Mouse (Mus musculus): ENCODE data around the gene Eef1g. TPM values are rescaled to one million over a fixed set of nuclear protein-coding genes. Genes with fewer than 3 reads are reported as not detected.
"Not testable (repeated sequence)": the region's sequence is repeated elsewhere in the genome, so short reads cannot be mapped to it uniquely, and the experiment has no call there.

The Eef1g gene
- polyA plus RNA-seq, 1 experiment from 2014 or later = 516 TPM

DNA sequence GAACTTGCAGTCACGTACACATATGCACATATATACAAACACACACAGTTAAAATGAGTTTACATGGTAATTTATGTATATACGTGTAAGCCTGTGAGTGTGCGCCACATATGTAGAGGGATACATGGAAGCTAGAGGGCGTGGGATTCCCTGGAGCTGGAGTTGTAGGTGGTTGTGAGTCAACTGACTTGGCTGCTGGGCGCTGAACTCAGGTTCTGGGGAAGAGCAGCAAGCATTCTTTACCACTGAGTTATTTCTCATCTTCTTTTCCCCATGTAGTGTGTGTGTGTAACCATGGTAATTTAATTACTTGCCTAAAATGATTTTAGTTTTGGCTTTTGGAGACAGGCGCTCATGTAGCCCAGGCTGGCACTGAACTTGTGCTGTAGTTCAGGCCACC is 29.8 kb downstream of the Eef1g start:
- ATAC-seq (ENCODE audit: insufficient read depth) (no peak), DNase-seq (no peak)
- WGBS = 91% methylated on average over 6 of the region's 6 CpGs
- H3K27me3 ChIP-seq (ENCODE audit: insufficient read depth, low read length) = no peaks in the 10 kb centered on the region
- H3K9me3 ChIP-seq (ENCODE audit: low read depth, low read length) = no peaks in the 10 kb centered on the region
- H3K4me1 ChIP-seq (ENCODE audit: insufficient read depth) = peaks cover 28% of the 10 kb centered on the region
- no peak for TF ChIP-seq CTCF (IDR thresholded peaks at IDR 0.05; ENCODE audit: low read depth)
- no peak overlapping the region for H3K4me2 ChIP-seq
- no peak overlapping the region for H3K4me3 ChIP-seq (ENCODE audit: low read depth, low read length)
- no peak overlapping the region for H3K9ac ChIP-seq
- peaks cover 15% of the 10 kb centered on the region for H3K36me3 ChIP-seq (ENCODE audit: insufficient read depth)
- H3K27ac ChIP-seq (ENCODE audit: low read depth) = no peak overlapping the region

DNA sequence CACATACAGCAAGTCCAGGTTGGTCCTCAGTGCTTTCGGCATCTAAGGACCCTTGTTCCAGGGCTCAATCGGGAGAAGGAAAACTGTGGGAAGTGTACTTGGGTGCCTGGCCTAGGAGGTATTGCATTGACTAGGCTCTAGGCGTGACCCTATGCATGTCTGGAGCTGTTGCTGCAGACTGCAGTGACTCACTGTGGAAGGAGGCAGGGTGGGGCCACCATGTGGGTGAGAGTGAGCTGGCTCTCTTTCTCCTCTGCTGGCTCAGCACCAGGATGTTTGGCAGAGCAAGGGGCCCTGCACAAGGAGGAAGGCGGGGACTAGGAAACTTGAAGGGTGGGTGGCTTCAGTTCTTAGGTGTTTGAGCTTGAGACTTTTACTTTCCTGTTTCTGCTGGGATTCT is 30.7 kb downstream of the Eef1g start:
- Histone ChIP-seq H3K4me2 (peak overlapping the region; percentile 25; the same call in 1 of the 2 replicates), H3K4me3 (ENCODE audit: low read depth, low read length) (no peak overlapping the region), H3K9ac (no peak overlapping the region), H3K27ac (ENCODE audit: low read depth) (peak overlapping the region; percentile 82), H3K36me3 (ENCODE audit: insufficient read depth) (peaks cover 25% of the 10 kb centered on the region), H3K9me3 (ENCODE audit: low read depth, low read length) (no peaks in the 10 kb centered on the region), H3K27me3 (ENCODE audit: insufficient read depth, low read length) (no peaks in the 10 kb centered on the region), H3K4me1 (ENCODE audit: insufficient read depth) (peaks cover 18% of the 10 kb centered on the region)
- TF ChIP-seq CTCF (IDR thresholded peaks at IDR 0.05; ENCODE audit: low read depth) = peak; percentile 33; the same call in 1 of the 2 replicates
- WGBS = 39% methylated on average over 4 of the region's 4 CpGs
- ATAC-seq (ENCODE audit: insufficient read depth) = peak; percentile 94
- peak; percentile 91 for DNase-seq

DNA sequence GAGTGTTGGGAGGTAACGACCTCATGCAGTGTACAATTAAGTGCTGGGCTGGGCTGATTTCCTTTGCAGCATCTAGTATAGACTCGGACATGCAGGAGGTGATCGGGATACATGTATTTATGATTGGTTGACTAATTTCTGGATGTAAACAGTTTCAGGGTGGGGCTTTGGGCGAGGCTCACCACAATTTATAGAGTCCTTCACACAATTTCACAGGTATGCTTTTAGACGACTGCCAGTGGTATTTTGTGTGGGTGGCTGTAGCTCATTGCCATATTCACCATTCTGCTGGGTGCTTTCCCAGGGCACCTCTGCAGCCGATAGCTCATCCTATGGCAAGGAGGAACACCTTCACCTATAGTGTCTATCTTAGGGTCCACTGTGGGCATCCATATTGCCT is 31.7 kb downstream of the Eef1g start:
- H3K36me3 ChIP-seq (ENCODE audit: insufficient read depth) = peaks cover 35% of the 10 kb centered on the region
- no peaks in the 10 kb centered on the region for H3K27me3 ChIP-seq (ENCODE audit: insufficient read depth, low read length)
- no peak for TF ChIP-seq CTCF (IDR thresholded peaks at IDR 0.05; ENCODE audit: low read depth)
- H3K4me2 ChIP-seq = no peak overlapping the region
- DNase-seq (no peak), ATAC-seq (ENCODE audit: insufficient read depth) (no peak)
- no peak overlapping the region for H3K9ac ChIP-seq
- peaks cover 13% of the 10 kb centered on the region for H3K4me1 ChIP-seq (ENCODE audit: insufficient read depth)
- no peak overlapping the region for H3K4me3 ChIP-seq (ENCODE audit: low read depth, low read length)
- no peaks in the 10 kb centered on the region for H3K9me3 ChIP-seq (ENCODE audit: low read depth, low read length)
- 82% methylated on average over 6 of the region's 6 CpGs for WGBS
- H3K27ac ChIP-seq (ENCODE audit: low read depth) = peak overlapping the region; percentile 82; the same call in 1 of the 2 replicates

DNA sequence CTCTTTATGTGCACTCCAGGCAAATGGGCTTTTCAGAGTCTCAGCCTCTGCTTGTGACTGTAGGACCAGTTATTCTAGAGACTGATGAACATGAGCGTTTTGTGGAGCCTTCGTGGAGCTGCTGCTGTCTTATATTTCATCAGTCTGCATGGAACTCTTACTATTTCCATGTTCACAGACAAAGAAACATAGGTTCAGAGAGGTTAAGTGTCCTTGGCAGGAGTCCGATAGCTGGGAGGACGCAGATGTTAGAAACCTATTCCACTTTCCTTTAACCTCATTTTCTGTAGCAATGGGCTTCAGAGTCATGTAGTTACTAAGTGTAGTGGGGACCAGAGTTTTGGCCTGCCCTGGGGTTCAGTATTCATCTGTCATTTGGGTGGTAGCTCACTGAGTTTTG is 32.4 kb downstream of the Eef1g start:
- peaks cover 13% of the 10 kb centered on the region for H3K4me1 ChIP-seq (ENCODE audit: insufficient read depth)
- H3K27ac ChIP-seq (ENCODE audit: low read depth) = no peak overlapping the region
- H3K4me2 ChIP-seq = no peak overlapping the region
- no peak overlapping the region for H3K9ac ChIP-seq
- no peak overlapping the region for H3K4me3 ChIP-seq (ENCODE audit: low read depth, low read length)
- peaks cover 42% of the 10 kb centered on the region for H3K36me3 ChIP-seq (ENCODE audit: insufficient read depth)
- no peaks in the 10 kb centered on the region for H3K27me3 ChIP-seq (ENCODE audit: insufficient read depth, low read length)
- WGBS = 89% methylated on average over 4 of the region's 4 CpGs
- DNase-seq (no peak), ATAC-seq (ENCODE audit: insufficient read depth) (no peak)
- H3K9me3 ChIP-seq (ENCODE audit: low read depth, low read length) = no peaks in the 10 kb centered on the region
- TF ChIP-seq CTCF (IDR thresholded peaks at IDR 0.05; ENCODE audit: low read depth) = no peak

DNA sequence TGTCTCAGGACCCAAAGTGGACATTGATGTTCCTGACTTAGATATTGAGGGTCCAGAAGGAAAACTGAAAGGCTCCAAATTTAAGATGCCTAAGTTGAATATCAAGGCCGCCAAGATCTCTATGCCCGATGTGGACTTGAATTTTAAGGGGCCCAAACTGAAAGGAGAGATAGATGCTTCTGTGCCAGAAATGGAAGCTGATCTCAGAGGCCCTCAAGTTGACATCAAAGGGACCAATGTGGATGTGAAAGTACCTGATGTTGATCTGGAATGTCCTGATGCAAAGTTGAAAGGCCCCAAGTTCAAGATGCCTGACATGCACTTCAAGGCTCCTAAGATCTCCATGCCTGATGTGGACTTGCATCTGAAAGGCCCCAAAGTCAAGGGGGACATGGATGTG is 40.1 kb downstream of the Eef1g start:
- H3K36me3 ChIP-seq (ENCODE audit: insufficient read depth) = peaks cover 62% of the 10 kb centered on the region
- WGBS = 93% methylated on average over 2 of the region's 2 CpGs

DNA sequence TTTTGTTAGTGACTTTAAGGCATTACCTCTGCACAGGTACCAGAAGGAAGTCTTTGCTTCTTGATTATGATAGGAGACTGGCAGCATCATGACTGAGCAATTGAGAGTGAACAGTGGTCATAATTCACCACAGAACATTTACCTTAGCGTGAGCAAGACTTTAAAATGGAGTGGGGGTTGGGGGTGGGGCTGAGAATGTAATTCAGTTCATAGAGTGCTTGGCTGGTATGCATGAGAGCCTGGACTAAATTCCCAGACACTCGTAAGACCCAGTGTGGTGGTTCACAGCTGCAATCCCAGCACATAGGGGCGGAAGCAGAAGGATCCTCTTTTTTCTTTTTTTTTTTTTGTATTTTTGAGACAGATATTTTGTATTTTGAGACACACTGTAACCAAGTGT is 52.5 kb downstream of the Eef1g start:
- Histone ChIP-seq H3K9ac (no peak overlapping the region), H3K36me3 (ENCODE audit: insufficient read depth) (peaks cover 31% of the 10 kb centered on the region), H3K4me2 (no peak overlapping the region), H3K27me3 (ENCODE audit: insufficient read depth, low read length) (no peaks in the 10 kb centered on the region), H3K27ac (ENCODE audit: low read depth) (no peak overlapping the region), H3K9me3 (ENCODE audit: low read depth, low read length) (no peaks in the 10 kb centered on the region), H3K4me1 (ENCODE audit: insufficient read depth) (no peaks in the 10 kb centered on the region), H3K4me3 (ENCODE audit: low read depth, low read length) (no peak overlapping the region)
- no peak for TF ChIP-seq CTCF (IDR thresholded peaks at IDR 0.05; ENCODE audit: low read depth)
- no peak for ATAC-seq (ENCODE audit: insufficient read depth)
- WGBS = 74% methylated on average over 3 of the region's 3 CpGs
- DNase-seq = no peak

More for the DNA sequence above, 40.1 kb downstream of the Eef1g start:
- not testable (repeated sequence) for H3K27me3 ChIP-seq (ENCODE audit: insufficient read depth, low read length); DNase-seq; H3K9ac ChIP-seq; ATAC-seq (ENCODE audit: insufficient read depth); H3K4me1 ChIP-seq (ENCODE audit: insufficient read depth); H3K9me3 ChIP-seq (ENCODE audit: low read depth, low read length); H3K4me3 ChIP-seq (ENCODE audit: low read depth, low read length); H3K27ac ChIP-seq (ENCODE audit: low read depth); H3K4me2 ChIP-seq

DNA sequence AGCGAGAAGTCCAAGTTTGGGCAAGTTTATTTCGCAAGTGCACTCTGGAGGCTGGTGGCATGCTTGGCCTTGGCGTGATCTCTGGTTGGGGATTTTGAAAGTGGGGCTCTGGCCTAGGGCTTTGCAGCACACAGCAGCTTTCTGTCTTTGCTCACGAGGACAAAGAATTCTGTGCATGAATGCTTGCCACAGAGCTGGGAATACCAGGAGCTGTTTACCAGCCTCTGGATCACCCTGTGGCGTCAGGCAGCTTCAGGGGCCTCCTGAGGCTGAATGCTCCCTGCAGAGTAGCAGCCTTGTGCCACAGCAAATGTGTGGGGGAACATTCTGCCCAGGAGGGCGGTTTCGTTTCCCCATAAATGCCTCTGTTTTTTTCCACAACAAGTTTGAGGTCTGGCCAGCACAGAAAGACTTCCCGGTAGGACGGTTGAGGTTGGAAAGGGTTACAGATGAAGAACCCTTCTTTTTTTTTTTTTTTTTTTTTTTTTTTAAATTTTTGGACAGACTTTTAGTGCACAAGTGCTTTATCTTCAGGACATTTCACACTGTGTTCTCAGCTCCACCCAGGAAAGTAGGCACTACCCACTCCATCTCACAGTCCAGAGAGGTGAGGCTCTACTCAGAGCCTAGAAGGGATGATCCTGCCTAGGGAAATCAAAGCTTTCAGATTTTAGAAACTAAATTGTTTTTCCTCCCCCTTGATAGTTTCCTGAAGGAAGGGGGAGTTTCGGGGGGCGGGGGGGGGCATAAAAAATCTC is 56.4 kb downstream of the Eef1g start:
- Histone ChIP-seq H3K4me2 (no peak overlapping the region), H3K4me3 (ENCODE audit: low read depth, low read length) (no peak overlapping the region), H3K9me3 (ENCODE audit: low read depth, low read length) (no peaks in the 10 kb centered on the region), H3K27ac (ENCODE audit: low read depth) (peak overlapping the region; percentile 38; the same call in 1 of the 2 replicates), H3K36me3 (ENCODE audit: insufficient read depth) (peaks cover 3% of the 10 kb centered on the region; the same call in 1 of the 2 replicates), H3K9ac (no peak overlapping the region), H3K4me1 (ENCODE audit: insufficient read depth) (0 out of 2 replicates have a peak, but pooled peaks cover 4% of the 10 kb centered on the region), H3K27me3 (ENCODE audit: insufficient read depth, low read length) (no peaks in the 10 kb centered on the region)
- DNase-seq (peak; percentile 16), ATAC-seq (ENCODE audit: insufficient read depth) (no peak)
- WGBS = 55% methylated on average over 11 of the region's 11 CpGs
- no peak for TF ChIP-seq CTCF (IDR thresholded peaks at IDR 0.05; ENCODE audit: low read depth)

Measured in lung, embryonic 14.5 days (tissue).